Mouse (Mus musculus): ENCODE data around the gene Pygo1. TPM values are rescaled to one million over a fixed set of nuclear protein-coding genes. Genes with fewer than 3 reads are reported as not detected.

The Pygo1 gene
- 10 to 100 TPM; 13.6 to 16.0 TPM for total RNA-seq (2021)
- 3.3 and 7.3 TPM in 2 replicates for polyA plus RNA-seq (2012; rRNA removed)
- long read RNA-seq, full-length matches to known transcripts: 1 of 3 reads
- long read RNA-seq, partial matches to known transcripts: 0 of 3 reads
- long read RNA-seq, other reads (novel, unspliced or antisense): 2 of 3 reads

DNA sequence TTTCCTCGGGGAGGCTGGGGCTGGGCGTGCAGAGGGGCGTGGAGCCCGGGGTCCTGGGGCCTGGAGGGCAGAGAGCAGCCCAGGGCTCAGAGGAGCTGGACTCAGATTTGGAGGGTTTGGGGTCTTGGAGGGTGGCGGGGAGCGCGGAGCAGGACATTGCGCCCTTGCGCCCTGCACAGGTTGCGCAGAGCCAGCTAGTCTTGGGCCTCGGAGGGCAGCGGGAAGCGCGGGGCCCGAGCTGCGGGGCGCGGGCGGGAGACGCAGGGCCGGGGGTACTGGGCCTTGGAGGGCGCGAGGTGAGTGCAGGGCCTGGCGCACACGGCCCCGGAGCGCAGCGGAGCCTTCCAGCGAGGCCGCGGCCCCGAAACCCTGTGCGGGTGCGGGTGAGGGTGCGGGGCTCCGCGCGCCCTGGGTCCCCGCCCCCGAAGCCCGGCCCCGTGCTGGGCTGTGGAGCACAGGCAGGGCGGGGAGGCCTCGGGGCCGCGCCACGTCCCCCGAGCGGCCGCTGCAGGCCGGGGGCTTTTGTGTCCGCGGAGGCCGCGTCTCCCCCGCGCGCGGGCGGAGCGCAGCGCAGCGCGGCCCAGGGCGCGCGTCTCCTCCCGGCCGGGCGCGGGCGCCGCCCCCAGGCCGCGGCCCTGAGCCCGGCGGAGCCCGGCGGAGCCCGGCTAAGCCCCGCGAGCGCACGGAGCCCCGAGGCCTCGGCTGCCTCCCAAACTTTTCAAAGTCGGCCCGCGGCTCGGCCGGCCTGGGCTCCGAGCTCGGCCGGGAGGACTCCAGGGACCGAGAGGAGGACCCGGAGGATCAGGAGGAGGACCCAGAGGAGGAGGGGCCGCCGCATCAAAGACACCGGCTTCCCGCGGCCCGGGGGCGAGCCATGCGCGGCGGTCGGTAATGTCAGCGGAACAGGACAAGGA is at the start of gene Pygo1:
Gene Pygo1 (plus strand): TSS at position 625 of the 914 bp plus-strand sequence.
- peaks cover 5% of the 10 kb centered on the region for H3K79me2 ChIP-seq (replicated peaks; ENCODE audit: control insufficient read depth, insufficient read depth, low read length)
- H3K27ac ChIP-seq: peak within 1 kb of the TSS; percentile 69
- 1% methylated on average over 105 of the region's 108 CpGs for WGBS
- DNase-seq: peak; percentile 62 to 69
- H3K4me3 ChIP-seq: peak within 1 kb of the TSS; percentile 61
- TF ChIP-seq EP300 (IDR thresholded peaks at IDR 0.05; ENCODE audit: insufficient read depth, low read depth, low read length) (no peak), POLR2A (IDR thresholded peaks at IDR 0.05; ENCODE audit: insufficient read depth, low read depth, low read length) (no peak), CTCF (IDR thresholded peaks at IDR 0.05) (no peak)
- peaks cover 3% of the 10 kb centered on the region for H3K27me3 ChIP-seq (ENCODE audit: control insufficient read depth, insufficient read depth, low read length)
- H3K9ac ChIP-seq (ENCODE audit: low read depth, low read length): peak within 1 kb of the TSS; percentile 95
- intact Hi-C loops (cut with DNase I): no loop called here
- no peaks in the 10 kb centered on the region for H3K36me3 ChIP-seq (ENCODE audit: control insufficient read depth, insufficient read depth, low read length)
- H3K4me1 ChIP-seq (ENCODE audit: control insufficient read depth, insufficient read depth, low read length): no peaks in the 10 kb centered on the region; the same call in 1 of the 2 replicates

- peaks cover 7% of the 10 kb centered on the region for H3K4me1 ChIP-seq (ENCODE audit: control insufficient read depth, insufficient read depth, low read length)
- WGBS: 77% methylated on average over 2 of the region's 2 CpGs
- no peak for TF ChIP-seq POLR2A (IDR thresholded peaks at IDR 0.05; ENCODE audit: insufficient read depth, low read depth, low read length)
- peak; percentile 31 for TF ChIP-seq CTCF (IDR thresholded peaks at IDR 0.05)
Observed at GRCm38 (mm10) chr9:72875878-72876277, 49.6 kb upstream of the Pygo1 start.

DNA sequence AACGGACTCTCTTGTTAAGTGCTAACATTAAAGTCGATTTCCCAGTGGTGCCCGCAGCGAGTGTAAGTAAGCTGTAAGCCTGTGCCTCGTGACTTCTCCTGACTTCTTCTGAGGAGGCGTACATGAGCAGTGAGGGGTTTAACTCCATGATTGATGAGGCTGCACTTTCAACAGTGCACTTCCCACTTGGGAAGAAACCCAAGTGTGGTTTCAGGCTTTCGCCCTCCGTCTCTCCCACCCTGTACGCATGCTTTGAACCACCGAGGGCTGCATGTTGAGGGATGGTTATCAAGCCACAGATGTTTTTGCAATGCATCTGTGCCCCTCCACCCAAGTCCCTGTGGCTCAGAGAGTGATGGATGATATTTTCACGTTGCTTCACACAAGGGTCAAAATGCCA is 47.5 kb upstream of the Pygo1 start:
- no peak for DNase-seq
- intact Hi-C loops (cut with DNase I): no loop called here
- 73% methylated on average over 11 of the region's 11 CpGs for WGBS
- H3K79me2 ChIP-seq (replicated peaks; ENCODE audit: control insufficient read depth, insufficient read depth, low read length): no peaks in the 10 kb centered on the region
- no peak overlapping the region for H3K27ac ChIP-seq
- H3K9ac ChIP-seq (ENCODE audit: low read depth, low read length): no peak overlapping the region
- TF ChIP-seq POLR2A (IDR thresholded peaks at IDR 0.05; ENCODE audit: insufficient read depth, low read depth, low read length) (no peak), CTCF (IDR thresholded peaks at IDR 0.05) (no peak), EP300 (IDR thresholded peaks at IDR 0.05; ENCODE audit: insufficient read depth, low read depth, low read length) (no peak)
- H3K4me1 ChIP-seq (ENCODE audit: control insufficient read depth, insufficient read depth, low read length): peaks cover 2% of the 10 kb centered on the region
- H3K4me3 ChIP-seq: no peak overlapping the region
- H3K27me3 ChIP-seq (ENCODE audit: control insufficient read depth, insufficient read depth, low read length): no peaks in the 10 kb centered on the region
- H3K36me3 ChIP-seq (ENCODE audit: control insufficient read depth, insufficient read depth, low read length): peaks cover 4% of the 10 kb centered on the region

More at GRCm38 (mm10) chr9:72875878-72876277, 49.6 kb upstream of the Pygo1 start:
- no peaks in the 10 kb centered on the region for H3K27me3 ChIP-seq (ENCODE audit: control insufficient read depth, insufficient read depth, low read length)
- peaks cover 4% of the 10 kb centered on the region for H3K36me3 ChIP-seq (ENCODE audit: control insufficient read depth, insufficient read depth, low read length)
- no peak overlapping the region for H3K27ac ChIP-seq
- intact Hi-C loops (cut with DNase I): no loop called here
- no peak overlapping the region for H3K9ac ChIP-seq (ENCODE audit: low read depth, low read length)
- H3K4me3 ChIP-seq: no peak overlapping the region
- DNase-seq: no peak
- no peaks in the 10 kb centered on the region for H3K79me2 ChIP-seq (replicated peaks; ENCODE audit: control insufficient read depth, insufficient read depth, low read length)

GRCm38 (mm10) chr9:72878656-72879055 is 46.8 kb upstream of the Pygo1 start:
- Histone ChIP-seq H3K9ac (ENCODE audit: low read depth, low read length) (no peak overlapping the region), H3K27ac (no peak overlapping the region), H3K79me2 (replicated peaks; ENCODE audit: control insufficient read depth, insufficient read depth, low read length) (no peaks in the 10 kb centered on the region), H3K4me1 (ENCODE audit: control insufficient read depth, insufficient read depth, low read length) (peaks cover 2% of the 10 kb centered on the region), H3K36me3 (ENCODE audit: control insufficient read depth, insufficient read depth, low read length) (peaks cover 4% of the 10 kb centered on the region), H3K27me3 (ENCODE audit: control insufficient read depth, insufficient read depth, low read length) (no peaks in the 10 kb centered on the region), H3K4me3 (no peak overlapping the region)
- intact Hi-C loops (cut with DNase I): no loop called here
- WGBS: 79% methylated on average over 6 of the region's 6 CpGs
- TF ChIP-seq EP300 (IDR thresholded peaks at IDR 0.05; ENCODE audit: insufficient read depth, low read depth, low read length) (no peak), CTCF (IDR thresholded peaks at IDR 0.05) (no peak), POLR2A (IDR thresholded peaks at IDR 0.05; ENCODE audit: insufficient read depth, low read depth, low read length) (no peak)
- no peak for DNase-seq

DNA sequence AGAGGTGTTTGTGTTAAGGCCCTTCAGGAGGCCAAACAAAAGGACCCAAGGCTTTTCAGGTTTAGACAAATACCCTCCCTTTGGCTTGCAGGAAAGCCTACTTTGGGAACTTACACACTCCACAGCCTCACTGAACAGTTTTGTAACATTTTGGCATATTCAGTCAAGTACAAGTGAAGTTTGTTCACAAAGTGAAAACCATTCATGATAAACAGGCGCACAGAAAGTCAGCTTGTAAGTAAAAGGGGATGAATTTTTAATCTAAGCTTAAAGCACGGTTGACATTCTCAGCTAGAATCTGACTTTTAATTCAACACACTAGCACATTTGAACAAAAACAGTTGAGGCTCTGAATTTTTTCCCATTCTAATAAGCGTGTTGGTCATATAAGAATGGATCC is 45.8 kb upstream of the Pygo1 start:
- peaks cover 2% of the 10 kb centered on the region for H3K4me1 ChIP-seq (ENCODE audit: control insufficient read depth, insufficient read depth, low read length)
- H3K27ac ChIP-seq: no peak overlapping the region
- intact Hi-C loops (cut with DNase I): no loop called here
- no peaks in the 10 kb centered on the region for H3K27me3 ChIP-seq (ENCODE audit: control insufficient read depth, insufficient read depth, low read length)
- WGBS: 93% methylated on average over 3 of the region's 3 CpGs
- no peak for DNase-seq
- H3K79me2 ChIP-seq (replicated peaks; ENCODE audit: control insufficient read depth, insufficient read depth, low read length): no peaks in the 10 kb centered on the region
- H3K9ac ChIP-seq (ENCODE audit: low read depth, low read length): no peak overlapping the region
- TF ChIP-seq EP300 (IDR thresholded peaks at IDR 0.05; ENCODE audit: insufficient read depth, low read depth, low read length): no peak
- no peak for TF ChIP-seq CTCF (IDR thresholded peaks at IDR 0.05)
- no peak for TF ChIP-seq POLR2A (IDR thresholded peaks at IDR 0.05; ENCODE audit: insufficient read depth, low read depth, low read length)
- peaks cover 4% of the 10 kb centered on the region for H3K36me3 ChIP-seq (ENCODE audit: control insufficient read depth, insufficient read depth, low read length)
- no peak overlapping the region for H3K4me3 ChIP-seq
